Mouse (Mus musculus): ENCODE results near the gene Vasn. TPM values are rescaled to one million over a fixed set of nuclear protein-coding genes. Genes with fewer than 3 reads are reported as not detected.

The Vasn gene
- polyA plus RNA-seq, 1 experiment: 1.5 TPM

DNA sequence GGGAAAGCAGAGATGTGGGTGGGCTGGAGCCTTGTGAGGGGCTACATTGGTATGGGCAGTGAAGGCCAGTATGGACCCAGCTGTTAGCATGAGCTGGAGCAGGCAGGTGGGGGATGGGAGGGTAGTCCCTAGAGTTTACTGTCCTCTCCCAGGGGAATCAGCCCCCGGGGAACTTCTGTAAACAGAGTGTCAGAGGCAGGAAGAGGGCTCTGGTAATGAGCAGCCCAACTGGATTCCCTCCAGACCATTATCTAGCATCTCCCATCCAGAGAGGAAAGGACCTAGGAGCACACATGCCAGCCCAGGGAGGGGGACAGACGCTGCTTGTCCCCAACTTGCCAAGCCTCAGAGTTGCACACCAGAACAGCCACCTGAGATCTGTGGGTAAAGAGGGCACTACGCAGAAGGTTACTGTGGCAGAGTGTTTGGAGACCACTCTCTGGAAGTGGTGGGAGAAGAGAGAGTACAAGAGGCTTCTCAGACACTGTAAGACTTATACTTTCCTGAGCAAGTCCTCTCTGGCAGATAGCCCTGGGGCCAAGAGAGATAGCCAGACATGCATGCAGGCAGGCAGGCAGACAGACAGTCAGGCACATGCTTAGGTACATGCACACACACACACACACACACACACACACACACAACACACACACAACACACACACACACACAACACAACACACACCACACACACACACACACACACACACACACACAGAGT, 1.5 kb downstream of the Vasn start:
- H3K4me1 ChIP-seq (ENCODE audit: control insufficient read depth, insufficient read depth, low read length): no peaks in the 10 kb centered on the region
- no peak overlapping the region for H3K4me3 ChIP-seq (ENCODE audit: insufficient read depth, low read length)
- TF ChIP-seq CTCF (IDR thresholded peaks at IDR 0.05; ENCODE audit: low read depth, low read length): no peak
- no peak for TF ChIP-seq POLR2A (IDR thresholded peaks at IDR 0.05; ENCODE audit: borderline replicate concordance, low read depth, low read length)
- no peak overlapping the region for H3K27ac ChIP-seq (ENCODE audit: insufficient read depth, low read depth, low read length)

DNA sequence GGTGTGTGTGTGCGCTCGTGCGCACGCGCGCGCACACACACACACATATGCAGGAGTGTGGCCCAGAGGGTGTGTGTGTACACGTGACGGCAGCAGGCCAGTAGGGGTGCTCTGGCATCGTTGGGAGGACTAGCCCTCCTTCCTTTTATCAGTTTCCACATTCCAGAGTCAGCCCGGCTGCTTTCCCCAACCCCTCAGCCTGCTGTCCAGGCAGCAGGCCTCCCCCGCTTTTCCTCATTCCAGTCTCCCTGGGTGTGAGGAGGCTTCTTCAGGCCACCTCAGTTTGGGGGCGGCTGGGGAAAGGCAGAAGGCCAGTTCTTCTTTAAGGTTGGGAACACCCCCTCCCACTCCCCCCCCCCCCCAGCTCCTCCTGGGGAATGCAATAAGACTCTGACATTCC, 2.4 kb downstream of the Vasn start:
- H3K4me1 ChIP-seq (ENCODE audit: control insufficient read depth, insufficient read depth, low read length): no peaks in the 10 kb centered on the region
- no peak overlapping the region for H3K4me3 ChIP-seq (ENCODE audit: insufficient read depth, low read length)
- TF ChIP-seq POLR2A (IDR thresholded peaks at IDR 0.05; ENCODE audit: borderline replicate concordance, low read depth, low read length) (no peak), CTCF (IDR thresholded peaks at IDR 0.05; ENCODE audit: low read depth, low read length) (no peak)
- no peak overlapping the region for H3K27ac ChIP-seq (ENCODE audit: insufficient read depth, low read depth, low read length)

DNA sequence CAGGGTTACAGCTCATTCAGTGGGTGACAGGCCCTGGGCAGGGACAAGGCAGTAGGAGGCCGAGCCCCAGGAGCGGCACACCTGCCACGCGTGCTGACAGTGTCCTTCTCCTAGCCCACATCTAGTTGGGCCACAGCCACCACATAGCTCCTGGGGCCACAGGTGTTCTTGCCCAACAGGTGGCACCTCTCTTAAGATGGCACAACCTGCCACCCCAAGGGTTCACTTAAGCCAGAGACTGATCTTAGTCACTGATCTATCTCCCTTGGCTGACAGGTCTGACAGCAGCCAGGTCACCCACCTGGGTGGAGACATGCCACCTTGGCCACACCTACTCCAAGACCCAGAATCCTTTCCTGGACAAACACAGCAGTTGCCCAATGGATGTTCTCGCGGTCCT, 3.2 kb downstream of the Vasn start:
- Histone ChIP-seq H3K27ac (ENCODE audit: insufficient read depth, low read depth, low read length) (no peak overlapping the region), H3K4me3 (ENCODE audit: insufficient read depth, low read length) (no peak overlapping the region), H3K4me1 (ENCODE audit: control insufficient read depth, insufficient read depth, low read length) (no peaks in the 10 kb centered on the region)
- TF ChIP-seq CTCF (IDR thresholded peaks at IDR 0.05; ENCODE audit: low read depth, low read length) (no peak), POLR2A (IDR thresholded peaks at IDR 0.05; ENCODE audit: borderline replicate concordance, low read depth, low read length) (no peak)

DNA sequence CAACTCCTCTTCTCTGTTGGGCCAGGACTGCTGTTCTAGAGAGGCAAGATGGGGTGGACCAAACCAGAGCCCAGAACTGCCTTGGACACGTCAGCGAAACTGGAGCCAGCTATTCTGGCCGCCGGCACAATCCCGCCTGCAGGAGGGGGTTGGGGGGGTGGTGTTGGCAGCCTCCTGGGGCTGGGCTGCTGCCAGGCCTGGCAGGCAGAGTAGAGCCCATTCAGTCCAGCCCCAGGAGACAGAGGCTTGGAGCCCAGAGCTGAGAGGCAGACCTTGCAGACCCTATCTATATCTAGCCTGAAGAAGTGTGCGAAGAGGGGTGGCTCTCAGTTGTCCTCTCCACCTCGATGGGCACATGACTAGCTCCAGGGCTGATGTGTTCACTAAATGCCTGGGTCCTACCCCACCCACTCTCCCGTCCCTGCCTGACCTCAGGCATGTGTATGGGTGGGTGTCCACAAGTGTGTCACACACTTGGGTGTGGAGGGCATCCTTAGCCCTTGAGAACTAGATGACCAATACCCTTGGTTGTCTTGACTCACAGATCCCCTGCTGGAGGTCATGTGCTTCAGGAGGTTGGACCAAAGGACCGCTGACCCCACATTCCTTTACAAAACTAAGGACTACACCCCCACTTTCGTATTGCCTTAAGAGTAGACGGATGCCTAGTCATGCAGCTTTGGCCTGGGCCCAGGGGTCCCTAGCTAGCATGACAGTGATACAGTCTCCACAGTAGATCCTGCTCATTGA, 4.1 kb downstream of the Vasn start:
- H3K27ac ChIP-seq (ENCODE audit: insufficient read depth, low read depth, low read length): no peak overlapping the region
- TF ChIP-seq CTCF (IDR thresholded peaks at IDR 0.05; ENCODE audit: low read depth, low read length) (no peak), POLR2A (IDR thresholded peaks at IDR 0.05; ENCODE audit: borderline replicate concordance, low read depth, low read length) (no peak)
- no peaks in the 10 kb centered on the region for H3K4me1 ChIP-seq (ENCODE audit: control insufficient read depth, insufficient read depth, low read length)
- H3K4me3 ChIP-seq (ENCODE audit: insufficient read depth, low read length): no peak overlapping the region

DNA sequence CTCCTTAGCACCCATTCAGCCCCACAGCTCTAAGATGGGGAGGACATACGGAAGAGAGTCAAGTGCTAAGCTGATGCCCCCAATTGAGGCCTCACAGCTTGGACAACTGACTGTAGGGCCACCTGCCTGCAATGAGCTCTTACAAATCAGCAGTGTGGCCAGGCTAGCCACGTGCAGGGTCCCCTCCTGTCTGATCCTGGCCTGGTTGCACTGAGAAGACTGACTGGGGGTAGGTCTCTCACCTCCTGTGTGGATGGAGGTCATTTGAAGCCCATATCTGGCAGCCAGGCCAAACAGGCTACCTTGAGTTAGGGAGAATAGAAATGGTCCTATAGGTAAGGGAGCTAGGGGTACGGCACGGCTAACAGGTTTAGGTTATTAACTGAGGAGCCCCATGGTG, 6.1 kb downstream of the Vasn start:
- H3K27ac ChIP-seq (ENCODE audit: insufficient read depth, low read depth, low read length): no peak overlapping the region
- no peak overlapping the region for H3K4me3 ChIP-seq (ENCODE audit: insufficient read depth, low read length)
- TF ChIP-seq CTCF (IDR thresholded peaks at IDR 0.05; ENCODE audit: low read depth, low read length) (no peak), POLR2A (IDR thresholded peaks at IDR 0.05; ENCODE audit: borderline replicate concordance, low read depth, low read length) (no peak)
- H3K4me1 ChIP-seq (ENCODE audit: control insufficient read depth, insufficient read depth, low read length): no peaks in the 10 kb centered on the region

DNA sequence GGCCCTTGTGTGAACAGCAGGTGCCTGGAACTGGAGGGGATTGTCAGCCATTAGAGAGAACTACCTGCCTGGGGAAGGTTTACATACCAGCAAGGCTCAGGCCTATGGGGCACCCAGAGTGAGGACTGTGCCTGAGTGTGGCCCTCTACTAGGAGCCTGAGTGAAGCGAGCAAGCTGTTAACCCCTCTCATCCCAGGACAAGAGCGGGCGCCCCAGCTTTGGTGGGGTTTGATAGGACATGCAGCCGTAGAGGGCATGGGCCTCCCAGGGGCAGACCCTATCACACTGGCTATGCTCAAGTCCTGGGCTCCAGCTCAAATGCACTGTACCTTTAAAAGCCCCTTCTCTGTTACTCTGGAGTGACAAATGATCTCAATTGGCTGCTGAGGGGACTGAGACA, 7.1 kb downstream of the Vasn start:
- Histone ChIP-seq H3K27ac (ENCODE audit: insufficient read depth, low read depth, low read length) (no peak overlapping the region), H3K4me3 (ENCODE audit: insufficient read depth, low read length) (no peak overlapping the region), H3K4me1 (ENCODE audit: control insufficient read depth, insufficient read depth, low read length) (no peaks in the 10 kb centered on the region)
- TF ChIP-seq POLR2A (IDR thresholded peaks at IDR 0.05; ENCODE audit: borderline replicate concordance, low read depth, low read length) (no peak), CTCF (IDR thresholded peaks at IDR 0.05; ENCODE audit: low read depth, low read length) (no peak)

DNA sequence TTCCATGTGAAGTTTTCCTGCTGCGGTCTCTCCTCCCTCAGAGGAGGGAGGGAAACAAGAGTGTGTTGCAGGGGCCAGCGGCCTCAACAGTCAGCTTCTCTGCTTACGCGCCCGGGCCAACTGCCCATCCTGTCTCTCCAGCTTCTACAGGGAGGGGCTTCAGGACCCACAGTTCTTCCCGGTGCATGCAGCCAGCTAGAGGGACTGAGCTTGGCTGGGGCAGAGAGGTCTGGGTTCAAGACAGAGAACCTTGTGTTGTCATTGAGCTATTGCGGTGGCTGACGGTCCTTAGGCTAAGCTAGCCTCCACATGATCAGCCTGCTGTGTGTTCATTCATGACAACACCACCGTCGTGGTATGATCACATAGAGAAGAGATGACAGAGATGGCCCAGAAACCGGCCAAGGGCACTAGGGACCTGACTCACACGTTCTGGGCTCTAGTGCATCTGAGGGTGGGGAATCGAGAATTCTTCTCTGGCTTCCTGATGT, 8.0 kb downstream of the Vasn start:
- no peak overlapping the region for H3K27ac ChIP-seq (ENCODE audit: insufficient read depth, low read depth, low read length)

DNA sequence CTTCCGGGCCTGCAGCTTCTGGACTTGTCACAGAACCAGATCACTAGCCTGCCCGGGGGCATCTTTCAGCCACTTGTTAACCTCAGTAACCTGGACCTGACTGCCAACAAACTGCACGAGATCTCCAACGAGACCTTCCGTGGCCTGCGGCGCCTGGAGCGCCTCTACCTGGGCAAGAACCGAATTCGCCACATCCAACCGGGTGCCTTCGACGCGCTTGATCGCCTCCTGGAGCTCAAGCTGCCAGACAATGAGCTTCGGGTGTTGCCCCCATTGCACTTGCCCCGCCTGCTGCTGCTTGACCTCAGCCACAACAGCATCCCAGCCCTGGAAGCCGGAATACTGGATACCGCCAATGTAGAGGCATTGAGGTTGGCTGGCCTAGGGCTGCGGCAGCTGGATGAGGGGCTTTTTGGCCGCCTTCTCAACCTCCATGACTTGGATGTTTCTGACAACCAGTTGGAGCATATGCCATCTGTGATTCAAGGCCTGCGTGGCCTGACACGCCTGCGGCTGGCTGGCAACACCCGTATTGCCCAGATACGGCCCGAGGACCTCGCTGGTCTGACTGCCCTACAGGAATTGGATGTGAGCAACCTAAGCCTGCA, 8.8 kb downstream of the Vasn start:
- no peaks in the 10 kb centered on the region for H3K4me1 ChIP-seq (ENCODE audit: control insufficient read depth, insufficient read depth, low read length)
- TF ChIP-seq CTCF (IDR thresholded peaks at IDR 0.05; ENCODE audit: low read depth, low read length) (no peak), POLR2A (IDR thresholded peaks at IDR 0.05; ENCODE audit: borderline replicate concordance, low read depth, low read length) (no peak)
- H3K27ac ChIP-seq (ENCODE audit: insufficient read depth, low read depth, low read length): no peak overlapping the region
- no peak overlapping the region for H3K4me3 ChIP-seq (ENCODE audit: insufficient read depth, low read length)

More for the DNA sequence above, 8.0 kb downstream of the Vasn start:
- Histone ChIP-seq H3K4me3 (ENCODE audit: insufficient read depth, low read length) (no peak overlapping the region), H3K4me1 (ENCODE audit: control insufficient read depth, insufficient read depth, low read length) (no peaks in the 10 kb centered on the region)
- TF ChIP-seq CTCF (IDR thresholded peaks at IDR 0.05; ENCODE audit: low read depth, low read length) (no peak), POLR2A (IDR thresholded peaks at IDR 0.05; ENCODE audit: borderline replicate concordance, low read depth, low read length) (no peak)

DNA sequence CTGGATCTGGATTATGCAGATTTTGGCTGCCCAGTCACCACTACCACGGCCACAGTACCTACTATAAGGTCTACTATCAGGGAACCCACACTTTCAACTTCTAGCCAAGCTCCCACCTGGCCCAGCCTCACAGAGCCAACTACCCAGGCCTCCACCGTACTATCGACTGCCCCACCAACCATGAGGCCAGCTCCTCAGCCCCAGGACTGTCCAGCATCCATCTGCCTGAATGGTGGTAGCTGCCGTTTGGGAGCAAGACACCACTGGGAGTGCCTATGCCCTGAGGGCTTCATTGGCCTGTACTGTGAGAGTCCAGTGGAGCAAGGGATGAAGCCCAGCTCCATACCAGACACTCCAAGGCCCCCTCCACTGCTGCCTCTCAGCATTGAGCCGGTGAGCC, 9.5 kb downstream of the Vasn start:
- Histone ChIP-seq H3K27ac (ENCODE audit: insufficient read depth, low read depth, low read length) (no peak overlapping the region), H3K4me1 (ENCODE audit: control insufficient read depth, insufficient read depth, low read length) (no peaks in the 10 kb centered on the region), H3K4me3 (ENCODE audit: insufficient read depth, low read length) (no peak overlapping the region)
- TF ChIP-seq CTCF (IDR thresholded peaks at IDR 0.05; ENCODE audit: low read depth, low read length) (no peak), POLR2A (IDR thresholded peaks at IDR 0.05; ENCODE audit: borderline replicate concordance, low read depth, low read length) (no peak)

DNA sequence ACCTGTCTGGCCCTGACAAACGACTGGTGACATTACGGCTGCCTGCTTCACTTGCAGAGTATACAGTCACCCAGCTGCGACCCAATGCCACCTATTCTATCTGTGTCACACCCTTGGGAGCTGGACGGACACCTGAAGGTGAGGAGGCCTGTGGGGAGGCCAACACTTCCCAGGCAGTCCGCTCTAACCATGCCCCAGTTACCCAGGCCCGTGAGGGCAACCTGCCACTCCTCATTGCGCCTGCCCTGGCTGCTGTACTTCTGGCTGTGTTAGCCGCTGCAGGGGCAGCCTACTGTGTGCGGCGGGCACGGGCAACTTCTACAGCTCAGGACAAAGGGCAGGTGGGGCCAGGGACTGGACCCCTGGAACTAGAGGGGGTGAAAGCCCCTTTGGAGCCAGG, 10.0 kb downstream of the Vasn start:
- Histone ChIP-seq H3K4me1 (ENCODE audit: control insufficient read depth, insufficient read depth, low read length) (no peaks in the 10 kb centered on the region), H3K27ac (ENCODE audit: insufficient read depth, low read depth, low read length) (no peak overlapping the region), H3K4me3 (ENCODE audit: insufficient read depth, low read length) (no peak overlapping the region)
- TF ChIP-seq POLR2A (IDR thresholded peaks at IDR 0.05; ENCODE audit: borderline replicate concordance, low read depth, low read length) (no peak), CTCF (IDR thresholded peaks at IDR 0.05; ENCODE audit: low read depth, low read length) (no peak)
